Mouse (Mus musculus): ENCODE measurements at regions not wholly inside any gene's neighbourhood (a gene's known extent, or its start where the extent isn't known, plus 50 kb on each side); places are given as distances from the start of the nearest gene placed in this dataset.

GRCm38 (mm10) chr7:136151301-136151930 is 435.3 kb upstream of the Mki67 start:
- TF ChIP-seq CTCF (conservative IDR thresholded peaks at IDR 0.05; ENCODE audit: insufficient read depth, insufficient read length, low read depth, low read length) (no peak), POLR2A (IDR thresholded peaks at IDR 0.05; ENCODE audit: low read depth, low read length) (no peak)
